Mouse (Mus musculus): ENCODE measurements around the gene Kdsr. TPM values are rescaled to one million over a fixed set of nuclear protein-coding genes. Genes with fewer than 3 reads are reported as not detected.

The Kdsr gene
- polyA plus RNA-seq, 1 experiment: 0.02 TPM

DNA sequence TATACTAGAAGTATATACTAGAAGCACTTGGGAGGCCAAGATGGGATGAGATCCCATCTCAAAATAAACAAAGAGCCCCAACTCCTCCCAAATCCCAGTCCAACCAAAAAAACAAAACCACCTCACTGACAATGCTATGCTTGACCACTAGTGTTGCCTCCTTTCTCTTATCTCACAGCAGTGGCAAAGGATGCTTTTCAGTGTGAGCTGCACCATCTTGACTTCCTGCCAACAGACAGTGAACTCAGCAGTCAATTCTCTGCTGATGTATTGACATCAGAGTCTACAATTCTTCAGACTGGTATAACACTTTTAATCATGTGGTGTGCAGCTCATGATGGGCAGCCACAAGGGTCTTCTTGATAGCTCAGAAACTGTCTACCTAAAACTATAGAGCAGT is 9.2 kb upstream of the Kdsr start:
- peaks cover 81% of the 10 kb centered on the region for H3K36me3 ChIP-seq (ENCODE audit: control insufficient read depth)
- no peaks in the 10 kb centered on the region for H3K27me3 ChIP-seq (ENCODE audit: control insufficient read depth)
- no peaks in the 10 kb centered on the region for H3K9me3 ChIP-seq (ENCODE audit: control insufficient read depth, low read length)
- TF ChIP-seq TAL1 (IDR thresholded peaks at IDR 0.05; ENCODE audit: low read length): no peak
- TF ChIP-seq GATA1 (IDR thresholded peaks at IDR 0.05; ENCODE audit: low read length): no peak
- no peaks in the 10 kb centered on the region for H3K4me1 ChIP-seq (ENCODE audit: control insufficient read depth)
- H3K4me3 ChIP-seq (replicated peaks): no peak overlapping the region

DNA sequence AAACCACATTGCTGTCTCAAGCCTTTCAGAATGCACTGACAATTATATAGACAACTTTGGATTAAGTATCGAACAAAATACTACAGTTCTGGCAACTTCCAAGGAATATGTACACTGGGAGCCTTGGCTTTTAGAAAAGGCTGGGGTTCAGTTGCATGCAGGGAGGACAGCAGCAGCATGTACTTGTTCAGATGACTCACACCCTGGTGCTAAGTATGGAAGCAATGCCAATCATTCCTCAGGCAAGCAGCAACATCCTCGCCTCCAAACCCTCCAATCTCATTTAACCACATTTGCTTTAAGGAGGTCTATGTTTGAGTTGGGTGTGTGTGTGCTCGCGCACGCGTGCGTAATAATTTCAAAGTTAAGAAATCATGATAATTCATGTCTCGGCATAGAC is 6.2 kb upstream of the Kdsr start:
- H3K4me1 ChIP-seq (ENCODE audit: control insufficient read depth): no peaks in the 10 kb centered on the region
- no peaks in the 10 kb centered on the region for H3K27me3 ChIP-seq (ENCODE audit: control insufficient read depth)
- no peak overlapping the region for H3K4me3 ChIP-seq (replicated peaks)
- no peaks in the 10 kb centered on the region for H3K9me3 ChIP-seq (ENCODE audit: control insufficient read depth, low read length)
- no peak for TF ChIP-seq TAL1 (IDR thresholded peaks at IDR 0.05; ENCODE audit: low read length)
- TF ChIP-seq GATA1 (IDR thresholded peaks at IDR 0.05; ENCODE audit: low read length): no peak
- peaks cover 62% of the 10 kb centered on the region for H3K36me3 ChIP-seq (ENCODE audit: control insufficient read depth)

DNA sequence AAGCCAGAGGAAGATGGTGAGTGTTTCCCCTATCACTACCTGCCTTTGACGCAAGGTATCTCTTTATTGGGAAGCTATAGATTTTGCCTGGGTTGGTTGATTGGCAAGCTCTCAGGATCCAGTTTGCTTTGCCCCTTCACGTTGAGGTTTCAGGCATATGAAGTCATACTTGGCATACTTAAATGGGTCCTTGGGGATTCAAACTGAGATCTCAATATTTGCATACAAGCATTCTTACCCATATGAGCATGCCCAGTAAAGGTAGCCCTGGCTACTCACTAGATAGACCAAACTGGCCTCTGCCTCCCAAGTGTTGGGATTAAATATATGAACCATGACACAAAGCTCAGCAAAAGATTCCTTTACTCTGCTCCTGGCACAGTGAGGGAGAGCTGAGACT is 5.3 kb upstream of the Kdsr start:
- Histone ChIP-seq H3K27me3 (ENCODE audit: control insufficient read depth) (no peaks in the 10 kb centered on the region), H3K36me3 (ENCODE audit: control insufficient read depth) (peaks cover 53% of the 10 kb centered on the region), H3K9me3 (ENCODE audit: control insufficient read depth, low read length) (no peaks in the 10 kb centered on the region), H3K4me1 (ENCODE audit: control insufficient read depth) (peaks cover 7% of the 10 kb centered on the region), H3K4me3 (replicated peaks) (no peak overlapping the region)
- TF ChIP-seq TAL1 (IDR thresholded peaks at IDR 0.05; ENCODE audit: low read length): no peak
- TF ChIP-seq GATA1 (IDR thresholded peaks at IDR 0.05; ENCODE audit: low read length): no peak

DNA sequence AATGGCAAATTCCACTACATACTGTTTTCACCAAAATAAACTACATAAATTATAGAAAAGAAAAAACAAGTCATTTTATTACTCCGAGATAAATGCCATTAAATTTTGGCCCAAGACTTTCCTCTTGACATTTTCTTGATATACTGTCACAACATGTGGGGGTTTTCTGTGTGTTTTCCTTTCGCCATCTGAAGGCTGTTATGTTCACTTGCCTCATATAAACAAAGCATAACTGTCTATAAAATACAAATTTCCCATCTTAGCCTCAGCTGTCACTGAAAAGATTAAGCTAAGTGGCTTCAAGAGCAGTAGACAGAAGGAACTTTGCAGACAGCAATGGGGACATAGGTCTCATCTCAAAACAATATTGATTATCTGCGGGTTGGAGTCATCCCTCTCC is 4.8 kb upstream of the Kdsr start:
- Histone ChIP-seq H3K4me3 (replicated peaks) (no peak overlapping the region), H3K36me3 (ENCODE audit: control insufficient read depth) (peaks cover 50% of the 10 kb centered on the region), H3K4me1 (ENCODE audit: control insufficient read depth) (peaks cover 13% of the 10 kb centered on the region), H3K27me3 (ENCODE audit: control insufficient read depth) (no peaks in the 10 kb centered on the region), H3K9me3 (ENCODE audit: control insufficient read depth, low read length) (no peaks in the 10 kb centered on the region)
- TF ChIP-seq TAL1 (IDR thresholded peaks at IDR 0.05; ENCODE audit: low read length): no peak
- TF ChIP-seq GATA1 (IDR thresholded peaks at IDR 0.05; ENCODE audit: low read length): no peak

DNA sequence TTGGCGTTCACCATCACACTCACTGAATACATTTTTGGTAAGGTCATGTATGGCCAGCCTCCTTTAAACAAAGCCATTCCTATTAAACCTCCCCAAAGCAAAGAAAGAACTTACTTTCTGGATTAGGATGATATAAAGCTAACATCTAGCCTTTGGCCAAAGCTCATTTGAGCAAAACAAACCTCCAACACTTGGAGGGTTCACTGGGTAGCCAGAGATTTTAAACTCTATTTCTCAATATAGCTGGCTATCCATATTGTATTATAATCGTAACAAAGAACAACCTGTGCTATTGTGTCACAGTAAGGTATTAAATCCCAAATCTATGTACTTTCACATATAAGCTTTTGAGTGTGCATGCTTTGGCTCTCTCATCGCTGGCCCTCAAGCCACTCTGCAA is 1.2 kb upstream of the Kdsr start:
- H3K9me3 ChIP-seq (ENCODE audit: control insufficient read depth, low read length): no peaks in the 10 kb centered on the region
- H3K36me3 ChIP-seq (ENCODE audit: control insufficient read depth): peaks cover 20% of the 10 kb centered on the region
- no peaks in the 10 kb centered on the region for H3K27me3 ChIP-seq (ENCODE audit: control insufficient read depth)
- peaks cover 33% of the 10 kb centered on the region for H3K4me1 ChIP-seq (ENCODE audit: control insufficient read depth)
- no peak overlapping the region for H3K4me3 ChIP-seq (replicated peaks)
- no peak for TF ChIP-seq GATA1 (IDR thresholded peaks at IDR 0.05; ENCODE audit: low read length)
- TF ChIP-seq TAL1 (IDR thresholded peaks at IDR 0.05; ENCODE audit: low read length): no peak

DNA sequence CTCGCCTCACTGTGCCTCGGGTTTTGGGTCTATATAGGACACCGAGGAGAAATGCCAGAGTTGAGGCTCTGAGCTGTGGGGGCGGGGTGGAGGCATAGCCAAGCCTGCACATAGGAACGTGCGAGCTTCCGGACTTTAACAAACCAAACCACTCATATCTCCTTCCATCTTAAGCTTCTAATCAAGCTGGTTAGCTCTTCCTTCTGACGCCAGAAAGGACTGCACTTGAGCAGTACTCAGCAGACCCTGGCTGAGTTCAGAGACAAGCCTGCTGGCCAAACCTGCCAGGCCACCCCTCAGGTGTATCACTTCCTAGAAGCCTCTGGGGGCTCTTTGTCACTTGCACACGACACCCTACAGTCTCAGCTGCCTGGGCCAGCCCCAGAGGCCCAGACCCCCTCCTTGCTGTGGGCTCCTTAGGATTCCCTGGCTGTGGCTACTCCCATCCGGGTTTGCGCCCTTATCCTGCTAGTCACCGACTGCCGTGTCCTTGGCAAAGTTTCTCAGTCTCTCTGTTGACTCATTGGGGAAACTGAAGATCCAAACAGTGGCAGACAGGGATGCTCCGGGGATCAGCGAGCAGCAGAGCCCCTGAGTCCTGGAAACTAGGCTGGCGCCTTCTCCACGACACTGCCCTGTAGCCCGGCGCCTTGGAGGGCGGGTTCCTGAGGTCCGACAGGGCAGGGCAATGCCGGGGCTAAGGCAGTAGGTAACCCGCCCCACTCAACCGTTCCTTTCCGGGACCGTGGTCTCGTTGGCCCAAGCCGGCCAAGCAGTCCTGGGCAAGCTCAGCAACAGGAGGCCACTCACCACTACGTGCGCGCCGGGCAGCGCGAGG is 574 bp downstream of the Kdsr start:
- H3K27me3 ChIP-seq (ENCODE audit: control insufficient read depth): no peaks in the 10 kb centered on the region
- no peaks in the 10 kb centered on the region for H3K9me3 ChIP-seq (ENCODE audit: control insufficient read depth, low read length)
- H3K36me3 ChIP-seq (ENCODE audit: control insufficient read depth): peaks cover 6% of the 10 kb centered on the region
- TF ChIP-seq TAL1 (IDR thresholded peaks at IDR 0.05; ENCODE audit: low read length) (no peak), GATA1 (IDR thresholded peaks at IDR 0.05; ENCODE audit: low read length) (no peak)
- H3K4me3 ChIP-seq (replicated peaks): peak overlapping the region; percentile 80
- H3K4me1 ChIP-seq (ENCODE audit: control insufficient read depth): peaks cover 33% of the 10 kb centered on the region

DNA sequence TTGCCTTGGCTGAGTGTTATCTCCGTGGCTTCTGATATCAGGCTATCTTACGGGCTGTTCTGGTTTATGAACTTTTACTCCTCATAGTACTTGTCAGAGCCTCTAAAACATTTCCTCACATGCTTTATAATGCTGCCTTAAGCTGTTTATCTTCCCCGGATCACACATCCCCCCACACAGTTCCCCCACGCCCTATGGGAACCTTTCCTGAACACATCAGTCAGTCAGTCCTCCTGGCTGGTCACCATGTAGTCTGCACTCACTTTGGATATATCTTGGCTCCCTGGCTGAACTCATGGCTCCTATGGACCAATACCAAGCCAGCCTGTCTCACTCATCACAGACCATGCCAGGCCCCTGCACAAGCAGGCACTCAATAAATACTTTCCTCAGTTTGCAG is 2.9 kb downstream of the Kdsr start:
- TF ChIP-seq GATA1 (IDR thresholded peaks at IDR 0.05; ENCODE audit: low read length) (no peak), TAL1 (IDR thresholded peaks at IDR 0.05; ENCODE audit: low read length) (no peak)
- H3K36me3 ChIP-seq (ENCODE audit: control insufficient read depth): no peaks in the 10 kb centered on the region; the same call in 1 of the 2 replicates

DNA sequence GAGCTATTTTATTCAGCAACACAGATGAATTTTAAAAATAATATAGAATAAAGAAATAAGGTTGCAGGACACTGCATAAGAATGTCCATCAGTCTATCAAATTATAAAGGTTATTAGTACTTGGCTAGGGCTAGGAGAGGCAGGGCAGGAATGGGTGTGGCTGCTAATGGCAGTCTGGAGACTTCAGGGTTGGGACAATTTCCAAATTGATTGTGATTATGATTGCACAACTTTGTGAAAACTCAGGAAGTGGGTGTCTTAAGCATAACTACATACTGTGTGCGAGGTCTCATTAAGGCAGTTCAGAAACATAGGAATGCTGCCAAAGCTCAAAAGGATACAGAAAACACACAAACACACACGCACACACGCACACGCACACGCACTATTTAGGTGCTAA is 7.5 kb downstream of the Kdsr start:
- H3K4me1 ChIP-seq (ENCODE audit: control insufficient read depth): peaks cover 6% of the 10 kb centered on the region
- no peaks in the 10 kb centered on the region for H3K27me3 ChIP-seq (ENCODE audit: control insufficient read depth)
- H3K4me3 ChIP-seq (replicated peaks): no peak overlapping the region
- TF ChIP-seq TAL1 (IDR thresholded peaks at IDR 0.05; ENCODE audit: low read length): no peak
- TF ChIP-seq GATA1 (IDR thresholded peaks at IDR 0.05; ENCODE audit: low read length): no peak
- H3K9me3 ChIP-seq (ENCODE audit: control insufficient read depth, low read length): no peaks in the 10 kb centered on the region
- peaks cover 7% of the 10 kb centered on the region for H3K36me3 ChIP-seq (ENCODE audit: control insufficient read depth)

More for the DNA sequence above, 2.9 kb downstream of the Kdsr start:
- Histone ChIP-seq H3K4me1 (ENCODE audit: control insufficient read depth) (peaks cover 33% of the 10 kb centered on the region), H3K4me3 (replicated peaks) (no peak overlapping the region), H3K9me3 (ENCODE audit: control insufficient read depth, low read length) (no peaks in the 10 kb centered on the region), H3K27me3 (ENCODE audit: control insufficient read depth) (no peaks in the 10 kb centered on the region)

DNA sequence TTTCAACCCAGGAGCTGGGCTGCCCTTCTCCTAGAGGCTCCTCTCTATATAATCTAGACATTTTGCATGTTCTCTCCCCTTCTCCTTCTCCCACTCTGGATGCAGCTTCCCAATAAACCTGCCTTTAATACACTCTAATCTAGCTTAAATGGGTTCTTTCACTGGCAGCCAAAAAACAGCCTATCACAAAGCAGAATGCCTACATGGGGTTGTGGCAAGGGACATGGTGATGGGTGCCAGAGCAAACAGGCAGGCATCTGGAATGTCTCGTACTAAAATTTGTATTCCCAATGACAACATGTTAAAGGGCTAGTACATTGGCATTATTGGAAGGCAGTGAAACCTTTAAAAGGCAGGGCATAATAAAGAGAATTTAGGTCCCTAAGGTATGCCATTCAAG is 8.9 kb downstream of the Kdsr start:
- no peak for TF ChIP-seq GATA1 (IDR thresholded peaks at IDR 0.05; ENCODE audit: low read length)
- no peak for TF ChIP-seq TAL1 (IDR thresholded peaks at IDR 0.05; ENCODE audit: low read length)
- H3K4me1 ChIP-seq (ENCODE audit: control insufficient read depth): no peaks in the 10 kb centered on the region
- H3K4me3 ChIP-seq (replicated peaks): no peak overlapping the region
- no peaks in the 10 kb centered on the region for H3K9me3 ChIP-seq (ENCODE audit: control insufficient read depth, low read length)
- H3K36me3 ChIP-seq (ENCODE audit: control insufficient read depth): peaks cover 13% of the 10 kb centered on the region
- H3K27me3 ChIP-seq (ENCODE audit: control insufficient read depth): no peaks in the 10 kb centered on the region
